Mouse (Mus musculus): ENCODE data around the gene Akap6.

Akap6 gene

DNA sequence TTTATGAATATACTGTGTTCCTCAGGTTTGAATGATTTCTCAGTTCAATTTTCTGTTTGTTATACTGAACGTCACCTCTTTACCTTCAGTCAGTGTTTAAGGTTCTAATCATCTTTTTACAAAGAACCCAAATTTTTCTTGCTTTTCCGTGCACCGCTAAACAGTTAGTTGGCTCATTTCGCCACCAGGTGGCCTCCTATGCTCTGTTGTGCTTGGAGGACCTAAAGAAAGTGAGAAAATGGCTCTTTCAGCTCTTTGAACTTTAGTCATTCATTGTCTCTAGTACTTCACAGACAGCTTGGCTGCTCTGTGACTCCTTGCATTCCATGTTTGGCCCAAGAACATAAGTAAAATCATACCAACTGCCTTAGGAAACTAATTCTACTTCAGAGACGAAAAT, 343.6 kb downstream of the Akap6 start:
- DNase-seq, result peak; percentile 38 to 83

- DNase-seq, result no peak
Measured at GRCm38 (mm10) chr12:53057606-53058005, 358.4 kb downstream of the Akap6 start.

DNA sequence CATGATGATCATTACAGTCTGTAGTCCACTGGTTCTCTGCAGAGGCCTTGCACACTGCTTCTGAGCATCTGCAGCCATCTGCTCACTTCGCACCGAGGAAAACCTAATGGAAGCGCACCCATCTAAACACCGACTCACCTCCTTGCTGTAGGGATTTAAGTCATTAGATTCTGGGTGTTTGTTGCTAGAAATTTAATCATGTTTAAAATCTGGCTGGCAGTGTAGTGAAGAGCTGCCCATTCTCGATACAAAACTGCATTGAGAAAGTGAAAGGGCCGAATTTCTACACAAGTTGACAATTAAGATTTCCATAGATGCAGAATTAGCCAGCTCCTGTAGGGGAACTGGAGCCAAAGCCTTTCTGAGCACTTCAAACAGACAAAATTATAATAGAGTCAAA, 361.7 kb downstream of the Akap6 start:
- no peak for DNase-seq

- DNase-seq, result no peak
Measured at GRCm38 (mm10) chr12:53061466-53062124, 362.4 kb downstream of the Akap6 start.

GRCm38 (mm10) chr12:53063003-53063402, 363.8 kb downstream of the Akap6 start:
- DNase-seq, result no peak

DNA sequence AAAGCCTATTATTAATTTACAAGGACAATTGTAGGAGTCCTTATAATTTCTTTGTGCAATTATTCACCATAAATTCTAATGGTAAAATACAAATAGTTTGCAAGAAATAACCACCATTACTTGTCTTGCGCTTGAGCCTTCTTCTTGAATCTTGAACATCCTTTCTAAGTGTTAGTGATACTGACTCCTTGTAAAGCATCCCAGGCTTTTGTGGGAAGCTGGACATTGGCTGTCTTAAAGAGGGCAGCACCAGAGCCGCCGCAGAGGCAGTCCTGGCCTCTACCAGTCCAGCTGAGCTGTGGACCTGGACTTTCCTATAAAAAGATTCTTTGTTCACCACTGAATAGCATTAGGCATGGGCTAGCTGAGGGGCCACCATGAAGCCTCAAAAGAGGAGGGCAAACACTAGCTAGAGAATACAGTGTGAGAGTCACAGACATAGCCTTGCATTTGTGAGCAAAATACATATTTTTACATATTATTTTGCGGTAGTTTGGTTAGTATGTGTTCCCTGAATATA, 365.1 kb downstream of the Akap6 start:
- DNase-seq, result no peak

DNA sequence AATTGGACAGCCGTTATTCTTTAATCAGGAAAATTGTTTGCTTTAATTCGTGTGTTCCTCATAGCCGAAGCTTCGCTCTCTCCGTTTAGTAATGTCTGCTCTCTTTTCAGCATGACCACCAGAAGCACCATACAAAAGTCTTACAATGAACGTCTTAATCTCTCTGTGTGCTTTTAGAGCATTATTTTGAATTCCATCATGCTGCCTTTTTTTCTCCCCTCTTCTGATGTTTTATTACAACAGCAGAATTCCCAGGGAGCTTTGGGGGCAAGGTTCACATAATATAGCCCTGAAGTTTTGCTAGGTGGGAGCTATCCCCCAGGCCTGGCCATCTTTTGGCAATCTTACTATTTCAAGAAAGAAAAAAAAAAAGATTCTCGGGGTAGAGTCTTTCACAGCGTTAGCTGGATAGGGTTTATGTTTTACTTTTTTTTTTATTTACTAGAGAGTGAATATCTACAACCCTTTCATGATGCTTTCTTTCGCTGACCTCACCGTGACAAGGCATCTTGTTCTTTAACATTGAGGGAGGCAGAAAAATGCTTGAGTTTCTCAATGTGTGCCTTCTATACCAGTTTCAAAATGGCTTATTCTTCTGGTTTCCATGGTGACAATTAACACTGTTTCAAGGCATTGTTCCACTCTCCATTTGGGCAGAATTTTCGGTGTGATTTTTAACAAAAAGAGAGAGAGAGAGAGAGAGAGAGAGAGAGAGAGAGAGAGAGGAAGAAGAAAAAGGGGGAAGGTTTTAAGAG, 366.0 kb downstream of the Akap6 start:
- no peak for DNase-seq

GRCm38 (mm10) chr12:53066321-53066720, 367.1 kb downstream of the Akap6 start:
- no peak for DNase-seq

DNA sequence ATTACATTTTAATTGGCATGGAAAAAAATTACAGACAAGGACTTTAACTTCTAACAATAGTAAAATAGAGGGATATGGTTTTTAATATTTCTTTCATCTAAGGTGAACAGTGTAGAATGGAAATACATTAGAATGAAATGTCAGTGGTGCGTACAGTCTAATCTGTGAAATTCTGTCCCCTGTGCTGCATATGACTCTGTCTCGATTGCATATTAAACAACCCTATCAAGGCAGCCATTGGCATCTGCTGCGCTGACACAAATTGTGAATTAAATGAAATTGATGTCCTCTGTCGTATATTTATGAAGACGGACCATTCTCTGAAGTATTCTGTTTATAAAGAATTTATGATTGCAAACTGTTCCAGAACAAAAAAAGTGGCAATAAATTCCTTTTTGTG, 371.7 kb downstream of the Akap6 start:
- DNase-seq, result no peak

- no peak for DNase-seq
Measured at GRCm38 (mm10) chr12:53076595-53077400, 377.6 kb downstream of the Akap6 start.

- no peak for DNase-seq
Measured at GRCm38 (mm10) chr12:53085789-53086188, 386.6 kb downstream of the Akap6 start.

- DNase-seq, result no peak
Measured at GRCm38 (mm10) chr12:53112276-53112675, 413.1 kb downstream of the Akap6 start.

DNA sequence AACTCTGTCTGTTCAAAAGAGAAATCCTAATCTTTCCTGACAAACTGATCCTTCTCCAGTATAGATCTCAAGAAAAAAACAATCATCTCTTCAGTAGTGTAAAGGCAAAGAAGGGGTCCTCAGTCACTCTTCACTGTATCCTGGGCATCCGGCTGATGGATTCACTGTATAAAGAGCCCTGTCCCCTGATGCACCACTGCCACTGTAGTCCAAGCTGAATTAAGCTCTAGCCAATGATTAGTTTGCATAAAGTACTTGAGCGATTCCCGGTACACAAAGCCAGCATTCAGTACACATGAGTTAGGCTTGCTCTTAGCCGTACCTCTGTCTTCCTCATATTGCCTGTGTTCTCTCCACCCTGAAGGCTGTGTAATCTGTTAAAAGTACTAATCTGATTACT, 420.2 kb downstream of the Akap6 start:
- DNase-seq, result no peak

GRCm38 (mm10) chr12:53124131-53124530, 424.9 kb downstream of the Akap6 start:
- DNase-seq, result peak; percentile 51 to 60

- no peak for DNase-seq
Measured at GRCm38 (mm10) chr12:53124696-53125095, 425.5 kb downstream of the Akap6 start.

GRCm38 (mm10) chr12:53125286-53125685, 426.1 kb downstream of the Akap6 start:
- no peak for DNase-seq

DNA sequence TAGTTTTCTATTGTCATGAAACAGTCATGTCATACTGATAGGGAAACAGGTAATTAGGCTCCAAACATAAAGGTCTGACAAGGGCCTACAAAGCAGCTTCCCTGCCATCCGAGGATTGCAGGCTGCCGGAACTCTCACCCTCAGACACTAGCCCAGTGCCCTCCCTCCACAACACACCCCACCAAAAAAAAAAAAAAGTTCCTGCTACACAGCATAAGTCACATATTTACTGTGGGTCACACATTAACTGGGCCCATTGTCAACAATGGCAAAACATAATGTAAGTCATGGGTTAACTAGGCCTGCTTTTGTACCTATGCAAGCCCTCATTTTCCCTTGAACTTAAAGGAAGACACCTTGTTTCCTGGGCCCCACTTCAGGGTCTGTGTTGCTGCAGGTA, 435.0 kb downstream of the Akap6 start:
- DNase-seq, result no peak

GRCm38 (mm10) chr12:53137331-53137730, 438.1 kb downstream of the Akap6 start:
- no peak for DNase-seq

GRCm38 (mm10) chr12:53144122-53144695, 445.0 kb downstream of the Akap6 start:
- no peak for DNase-seq

GRCm38 (mm10) chr12:53144760-53145159, 445.6 kb downstream of the Akap6 start:
- no peak for DNase-seq

- no peak for DNase-seq
Measured at GRCm38 (mm10) chr12:53145516-53145915, 446.3 kb downstream of the Akap6 start.

- peak; percentile 3 to 10 for DNase-seq
Measured at GRCm38 (mm10) chr12:53146460-53147050, 447.4 kb downstream of the Akap6 start.

- no peak for DNase-seq
Measured at GRCm38 (mm10) chr12:53147696-53148095, 448.5 kb downstream of the Akap6 start.
